Mouse (Mus musculus): ENCODE results near the gene Hmgb1. TPM values are rescaled to one million over a fixed set of nuclear protein-coding genes. Genes with fewer than 3 reads are reported as not detected.

Hmgb1 gene
- total RNA-seq, 2 experiments from 2014 or later, result 79.8 to 103 TPM

- no peak for DNase-seq
Observed at GRCm38 (mm10) chr5:149020681-149021062, 163.6 kb downstream of the Hmgb1 start.

GRCm38 (mm10) chr5:149020059-149020680 lies 164.1 kb downstream of the Hmgb1 start:
- peak in 1 of 2 experiments; percentile 22 for DNase-seq

DNA sequence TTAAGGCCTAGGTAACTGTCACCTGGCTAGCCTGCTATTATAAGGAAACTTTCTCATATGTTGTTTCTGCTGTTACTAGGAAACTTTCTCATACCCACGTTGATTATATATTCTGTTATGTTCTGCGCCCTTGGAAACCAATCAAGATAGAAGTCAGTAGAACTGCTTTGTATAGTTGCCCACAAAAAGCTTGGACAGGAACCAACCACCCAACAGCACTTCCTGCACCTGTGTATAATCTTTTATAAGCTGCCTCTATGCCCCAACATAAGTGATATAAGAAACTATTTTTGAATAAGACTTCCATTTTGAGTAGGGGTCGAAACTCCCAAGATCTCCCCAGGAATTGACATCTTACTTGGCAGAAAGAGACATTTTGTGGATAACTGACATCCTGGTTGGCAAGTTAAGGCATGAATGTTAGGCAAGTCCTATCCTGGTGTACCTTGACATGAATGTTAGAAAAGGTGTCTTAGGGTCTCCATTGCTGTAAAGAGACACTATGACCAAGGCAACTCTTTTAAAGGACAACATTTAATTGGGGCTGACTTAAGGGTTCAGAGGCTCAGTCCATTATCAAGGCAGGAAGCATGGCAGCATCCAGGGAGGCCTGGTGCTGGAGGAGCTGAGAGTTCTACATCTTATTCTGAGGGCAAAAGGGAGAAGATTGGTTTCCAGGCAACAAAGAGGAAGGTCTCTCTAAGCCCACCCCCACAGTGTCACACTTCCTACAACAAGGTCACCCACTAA lies 166.4 kb downstream of the Hmgb1 start:
- DNase-seq, result no peak

GRCm38 (mm10) chr5:149017181-149017580 lies 167.1 kb downstream of the Hmgb1 start:
- no peak for DNase-seq

DNA sequence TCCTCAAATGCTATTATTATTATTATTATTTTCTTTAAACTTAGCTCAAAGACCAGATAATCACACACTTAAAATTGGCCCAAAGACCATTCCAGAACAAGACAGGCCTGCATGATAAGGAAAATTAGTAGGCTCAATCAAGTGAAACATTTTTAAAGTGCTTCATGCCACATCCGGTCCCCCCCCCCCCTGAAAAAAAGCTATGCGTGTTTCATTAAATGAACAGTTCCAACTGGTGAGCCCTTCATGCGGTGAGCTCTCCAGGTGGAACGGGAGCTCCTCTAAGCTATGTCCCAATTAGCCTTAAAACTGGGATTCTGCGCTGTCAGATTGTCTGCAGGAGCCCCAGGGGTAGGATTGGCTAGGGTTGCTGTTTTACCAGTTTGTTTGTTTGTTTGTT lies 168.0 kb downstream of the Hmgb1 start:
- DNase-seq, result no peak

GRCm38 (mm10) chr5:149015335-149016201 lies 168.7 kb downstream of the Hmgb1 start:
- peak; percentile 28 to 52 for DNase-seq

- no peak for DNase-seq
Observed at GRCm38 (mm10) chr5:149014600-149015268, 169.6 kb downstream of the Hmgb1 start.

DNA sequence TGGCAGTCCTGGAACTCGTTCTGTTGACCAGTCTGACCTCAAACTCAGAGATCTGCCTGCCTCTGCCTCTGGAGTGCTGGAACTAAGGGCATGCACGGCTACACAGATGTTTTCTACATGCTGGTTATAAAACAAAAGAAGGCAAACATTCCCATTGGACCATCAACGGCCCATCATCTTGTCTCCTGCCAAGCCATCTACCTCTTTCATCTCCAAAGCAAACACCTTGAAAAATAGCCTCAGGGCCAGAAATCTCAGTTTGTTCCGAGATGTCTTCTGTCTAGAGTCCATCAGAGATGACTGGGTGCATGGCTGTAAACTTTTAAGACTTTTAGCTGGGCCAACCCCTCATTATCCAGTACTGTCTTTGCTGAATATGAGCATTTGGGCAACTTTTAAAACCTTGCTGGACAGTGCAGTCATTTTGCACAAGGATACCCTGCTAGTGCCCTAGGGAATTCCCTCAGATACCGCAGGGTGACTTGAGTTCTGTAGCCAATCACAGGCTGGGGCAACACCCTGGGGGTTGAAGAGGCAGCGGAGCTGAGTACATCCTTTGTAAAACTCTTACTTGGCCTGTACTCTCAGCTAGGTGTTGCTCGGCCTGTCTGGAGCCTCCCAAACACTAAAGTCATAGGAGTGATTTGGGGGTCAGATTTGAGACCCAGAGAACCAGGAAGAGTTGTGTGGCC lies 170.3 kb downstream of the Hmgb1 start:
- DNase-seq, result no peak

GRCm38 (mm10) chr5:149009111-149009510 lies 175.2 kb downstream of the Hmgb1 start:
- no peak for DNase-seq

GRCm38 (mm10) chr5:149007295-149007646 lies 177.0 kb downstream of the Hmgb1 start:
- peak; percentile 18 to 63 for DNase-seq

DNA sequence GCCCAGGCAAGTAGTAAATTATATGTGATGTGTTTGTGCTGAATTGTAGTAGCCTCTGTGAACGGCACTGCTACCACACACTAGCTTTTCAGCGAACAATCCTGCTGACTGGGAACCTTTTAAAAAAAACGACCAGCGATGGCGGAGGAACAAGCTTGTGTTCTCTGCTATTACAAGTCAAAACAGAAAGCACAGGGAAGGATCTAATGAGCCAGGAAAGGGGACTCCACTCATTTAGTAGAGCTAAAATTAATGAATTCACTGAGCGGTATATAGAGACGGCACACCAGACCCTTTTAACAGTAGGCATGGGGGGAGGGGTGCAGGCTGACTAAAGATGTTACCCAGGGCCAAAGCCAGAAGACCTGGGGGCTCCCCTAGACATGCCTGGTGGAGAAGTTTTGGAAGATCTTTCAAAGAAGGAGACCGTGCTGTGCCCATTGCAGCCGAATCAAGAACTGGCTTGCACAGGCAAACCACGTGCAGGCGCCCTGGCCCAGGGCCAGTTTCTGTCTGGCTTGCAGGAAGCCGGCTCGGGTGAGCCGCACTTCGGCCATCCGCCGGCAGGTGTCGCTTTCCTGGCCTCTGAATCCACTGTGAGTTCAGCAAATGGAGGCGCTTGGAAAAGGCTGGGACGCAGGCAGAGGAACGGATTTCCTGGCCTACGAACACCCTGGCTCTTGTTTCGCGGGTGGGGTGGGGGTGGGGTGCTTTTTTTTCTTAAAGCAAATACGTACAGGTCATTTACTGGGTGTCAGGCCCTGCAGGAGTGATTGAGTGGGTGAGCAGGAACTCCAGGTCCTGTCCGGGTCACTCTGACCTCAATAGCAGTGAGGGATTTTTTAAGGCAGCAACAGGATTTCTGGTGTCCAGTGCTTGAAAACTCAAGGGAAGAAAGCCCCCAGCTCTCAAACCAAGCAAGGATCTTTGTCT lies 177.7 kb downstream of the Hmgb1 start:
- peak; percentile 99 to 100 for DNase-seq

DNA sequence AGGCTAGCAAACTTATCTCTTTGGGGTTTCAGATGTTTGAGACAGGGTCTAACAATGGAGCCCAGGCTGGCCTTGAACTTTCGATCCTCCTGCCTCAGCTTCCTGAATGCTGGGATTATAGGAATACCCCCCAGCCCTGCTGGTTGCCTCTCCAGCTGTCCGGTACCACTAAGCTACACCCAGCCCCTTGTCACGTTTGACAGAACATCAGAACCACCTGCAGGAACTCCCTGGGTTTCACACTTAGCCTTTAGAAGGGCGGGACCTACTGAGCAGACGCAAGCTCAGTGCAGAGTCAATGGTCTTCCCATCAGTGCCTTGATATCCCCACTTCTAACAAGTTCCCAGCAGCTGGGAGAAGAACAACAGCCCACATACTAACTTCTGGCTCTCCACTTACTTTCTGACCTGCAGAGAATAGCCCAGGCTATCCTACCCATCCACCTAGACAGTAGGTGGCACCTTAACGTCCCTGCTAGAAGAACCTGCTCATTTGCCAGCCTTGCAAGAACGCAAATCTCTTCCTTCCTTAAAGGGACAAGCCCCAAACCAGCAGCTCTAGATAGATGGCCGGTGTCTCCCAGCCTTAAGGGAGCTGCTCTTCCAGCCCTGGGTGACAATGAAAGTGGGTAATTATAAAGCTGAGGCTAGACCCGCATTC lies 178.5 kb downstream of the Hmgb1 start:
- no peak for DNase-seq

- no peak for DNase-seq
Observed at GRCm38 (mm10) chr5:149005083-149005482, 179.2 kb downstream of the Hmgb1 start.

- DNase-seq, result no peak
Observed at GRCm38 (mm10) chr5:149003137-149003536, 181.2 kb downstream of the Hmgb1 start.

GRCm38 (mm10) chr5:149002803-149003115 lies 181.5 kb downstream of the Hmgb1 start:
- no peak for DNase-seq

DNA sequence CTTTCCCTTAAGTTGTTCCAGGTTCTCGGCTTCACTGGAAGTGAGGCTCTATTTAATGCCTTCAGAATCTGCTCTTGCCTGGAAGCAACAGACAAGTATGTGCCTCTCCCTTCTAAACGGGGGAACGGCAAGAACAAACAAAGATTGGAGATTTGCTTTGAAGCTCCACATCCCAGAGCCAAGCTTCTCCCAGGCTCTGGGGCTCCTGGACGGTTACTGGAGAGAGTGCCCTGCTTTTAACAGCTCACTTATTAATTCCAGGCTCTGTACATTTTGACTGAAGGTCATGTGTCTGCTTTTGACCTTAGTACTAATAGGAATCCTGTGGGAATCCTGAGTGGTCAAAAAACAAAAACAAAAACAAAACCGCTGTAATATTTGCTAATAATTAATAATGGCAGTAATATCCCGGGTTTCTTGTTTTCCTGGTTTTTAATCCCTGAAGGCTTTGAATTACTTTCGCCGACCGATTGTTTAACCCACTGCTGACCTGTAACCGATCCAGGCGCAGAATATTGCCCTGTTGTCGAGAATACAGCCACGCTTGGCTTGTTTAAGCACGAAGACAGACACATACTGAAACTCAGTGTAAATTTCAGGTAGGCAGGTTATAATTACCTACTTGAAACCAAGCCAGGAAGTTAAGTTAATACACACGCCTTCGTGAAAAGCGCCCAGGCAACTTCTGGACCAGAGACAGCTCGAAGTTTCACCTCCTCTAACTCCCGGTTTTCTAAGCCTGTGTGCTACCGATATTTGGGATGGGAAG lies 182.1 kb downstream of the Hmgb1 start:
- DNase-seq, result no peak

DNA sequence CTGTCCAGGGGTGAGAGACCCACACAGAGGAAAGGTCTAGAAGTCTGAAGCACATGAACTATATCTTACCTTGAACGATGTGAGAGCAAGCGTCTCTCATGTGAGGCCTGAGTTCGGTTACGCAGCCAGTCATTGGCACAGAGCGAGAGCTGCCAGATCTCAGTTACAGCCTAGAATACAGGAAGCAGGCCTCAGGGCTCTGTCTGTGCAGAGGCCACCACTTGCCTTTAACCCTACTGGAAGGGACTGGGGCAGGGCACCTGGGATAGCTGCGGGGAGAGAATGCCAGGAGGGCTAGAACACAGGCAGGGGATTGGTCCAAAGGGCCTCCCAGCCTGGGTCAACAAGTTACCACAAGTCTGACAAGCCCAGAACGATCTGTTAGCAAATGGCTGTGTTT lies 184.5 kb downstream of the Hmgb1 start:
- DNase-seq, result no peak

DNA sequence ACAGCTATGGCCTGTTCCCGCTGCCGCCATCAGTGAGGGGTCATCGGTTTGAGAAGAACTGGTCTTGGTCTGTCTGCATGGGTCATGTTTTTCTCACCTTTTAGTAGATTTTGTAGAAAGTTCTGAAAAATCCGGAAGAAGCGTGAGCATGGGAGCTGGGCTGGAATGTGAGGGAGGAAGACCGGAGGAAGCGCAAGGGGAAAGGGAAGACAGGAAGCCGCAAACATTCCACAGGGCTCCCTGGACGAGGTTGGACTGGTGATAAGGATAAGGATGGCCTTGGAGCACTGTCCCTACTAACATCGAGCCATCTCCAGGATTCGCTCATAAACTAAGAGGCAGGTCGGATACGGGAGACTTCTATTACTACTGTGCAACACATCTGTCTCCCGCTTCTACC lies 185.8 kb downstream of the Hmgb1 start:
- DNase-seq, result no peak

DNA sequence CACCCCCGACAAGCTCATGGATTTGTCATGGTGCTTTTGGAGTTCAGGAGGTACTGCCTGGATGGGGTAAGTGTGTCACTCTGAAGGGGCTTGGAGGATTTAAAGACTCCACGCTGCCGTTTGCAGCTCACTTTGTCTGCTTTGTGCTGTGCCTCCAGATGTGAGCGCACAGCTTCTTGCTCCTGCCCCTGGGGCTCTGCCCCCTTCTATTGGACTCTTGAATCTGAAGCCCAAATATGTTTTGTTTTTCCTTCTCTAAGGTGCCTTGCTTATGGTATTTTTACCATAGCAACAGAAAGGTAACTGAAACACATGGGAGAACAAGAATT lies 187.6 kb downstream of the Hmgb1 start:
- DNase-seq, result no peak

Data from heart, adult 18-20 months (tissue).